In the genomic region with DNA sequence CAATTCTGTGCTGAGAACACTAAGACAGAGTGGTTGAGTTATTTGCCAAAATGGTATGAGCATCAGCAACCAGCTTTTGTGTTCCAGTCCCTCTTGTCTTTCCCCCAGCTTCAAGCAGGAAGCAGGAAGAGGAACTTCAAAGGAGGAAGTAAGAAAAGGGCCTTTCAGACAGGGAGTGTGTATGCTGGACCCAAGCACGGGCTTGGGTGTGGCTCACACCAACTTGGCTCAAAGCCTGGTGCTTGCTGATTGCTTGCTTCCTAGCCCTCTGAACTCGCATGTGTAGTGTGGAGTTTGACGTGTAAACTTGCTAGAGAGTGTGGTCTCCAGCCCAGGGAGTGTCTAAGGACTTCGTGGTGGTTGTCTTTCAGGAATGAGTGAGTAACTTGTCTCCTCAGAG, we compare ENCODE assay signal across 8 mouse cellular contexts.
DNase-seq lines count a peak whose midpoint lies in the region; ATAC-seq and TF ChIP-seq lines count a peak whose summit lies in the region.
"Had no signal": no experiment of that assay in that cellular context is flagged by ENCODE, and none has a peak within 500 bp of the region (broad histone marks: within the 10 kb centered on the region; RNA-seq: fewer than 3 reads in every experiment).

No protein-coding gene starts in this region.

- peak; percentile 71 for DNase-seq in CH12.LX (ENCODE audit: extremely low read depth)
- DNase-seq in adrenal gland, postnatal 36 days, result peak; percentile 24 to 57
- peak; percentile 78 for DNase-seq in heart, postnatal 0 days (ENCODE audit: low spot score)
- DNase-seq in liver, embryonic 11.5 days (ENCODE audit: low spot score), result no peak
- DNase-seq in skeletal muscle tissue, adult 2 months (ENCODE audit: low read depth, low spot score), result peak; percentile 73
- no peak for DNase-seq in cerebellum, adult 11-12 months
- no peak for DNase-seq in midbrain, embryonic 10.5 days (ENCODE audit: low spot score)

- H3K4me1 ChIP-seq in CH12.LX (ENCODE audit: control insufficient read depth in 1 of 2, insufficient read depth in 2 of 2), result peaks cover 6 to 52% of the 10 kb centered on the region in 2 experiments
- peaks cover 9% of the 10 kb centered on the region; the same call in 1 of the 2 replicates for H3K4me1 ChIP-seq in heart, postnatal 0 days (ENCODE audit: control insufficient read depth, insufficient read depth)
- H3K4me1 ChIP-seq in liver, embryonic 11.5 days (replicated peaks; ENCODE audit: control insufficient read depth, insufficient read depth, low read length), result peaks cover 33% of the 10 kb centered on the region
- H3K4me1 ChIP-seq in midbrain, embryonic 10.5 days, result no peaks in the 10 kb centered on the region

- H3K4me2 ChIP-seq in CH12.LX (ENCODE audit: insufficient read depth, low read depth, poor library complexity, severe bottlenecking), result no peak overlapping the region
- peak overlapping the region; percentile 3; the same call in 1 of the 2 replicates for H3K4me2 ChIP-seq in heart, postnatal 0 days (ENCODE audit: low read depth, low read length)
- H3K4me2 ChIP-seq in liver, embryonic 11.5 days, result no peak overlapping the region; the same call in 1 of the 2 replicates

- H3K27ac ChIP-seq in CH12.LX (ENCODE audit: insufficient read depth, low read depth), result no peak overlapping the region
- H3K27ac ChIP-seq in heart, postnatal 0 days (ENCODE audit: low read depth), result no peak overlapping the region
- peak overlapping the region; percentile 8; the same call in 1 of the 2 replicates for H3K27ac ChIP-seq in liver, embryonic 11.5 days (ENCODE audit: low read depth, low read length)
- H3K27ac ChIP-seq in midbrain, embryonic 10.5 days (replicated peaks), result no peak overlapping the region

- dilution Hi-C loops in CH12.LX (cut with MboI; ENCODE audit: extremely low pct_ligation_motif_present, extremely low pct_unique_long_range_greater_than_20kb, low sequenced_read_pairs), result no loop called here

- TF ChIP-seq EP300 in CH12.LX (IDR thresholded peaks at IDR 0.05; ENCODE audit: low read length), result peak; percentile 65; the same call in 1 of the 2 replicates
- no peak for TF ChIP-seq EP300 in heart, postnatal 0 days (IDR thresholded peaks at IDR 0.05; ENCODE audit: low read depth)

- no peaks in the 10 kb centered on the region for H3K27me3 ChIP-seq in CH12.LX (replicated peaks)
- no peaks in the 10 kb centered on the region for H3K27me3 ChIP-seq in heart, postnatal 0 days (ENCODE audit: control insufficient read depth, insufficient read depth, low read length)
- H3K27me3 ChIP-seq in liver, embryonic 11.5 days (replicated peaks; ENCODE audit: control insufficient read depth, insufficient read depth, low read length), result no peaks in the 10 kb centered on the region
- no peaks in the 10 kb centered on the region for H3K27me3 ChIP-seq in midbrain, embryonic 10.5 days (ENCODE audit: low read depth, poor library complexity, severe bottlenecking)
- H3K27me3 ChIP-seq: megakaryocyte, embryonic 14.5 days had no signal

- peak overlapping the region; percentile 10; the same call in 1 of the 2 replicates for H3K9ac ChIP-seq in CH12.LX (ENCODE audit: insufficient read depth, low read depth)
- no peak overlapping the region for H3K9ac ChIP-seq in heart, postnatal 0 days (replicated peaks; ENCODE audit: low read depth, low read length)
- no peak overlapping the region for H3K9ac ChIP-seq in liver, embryonic 11.5 days (ENCODE audit: low read depth, low read length)

- H3K4me3 ChIP-seq in CH12.LX (replicated peaks in 1 of 3; ENCODE audit: low read depth in 2 of 3, low read length in 2 of 3, poor library complexity in 1 of 3), result peak overlapping the region in 1 of 3 experiments; percentile 25
- no peak overlapping the region for H3K4me3 ChIP-seq in heart, postnatal 0 days (ENCODE audit: low read depth, low read length)
- H3K4me3 ChIP-seq in liver, embryonic 11.5 days (ENCODE audit: low read depth, low read length), result no peak overlapping the region
- H3K4me3 ChIP-seq in midbrain, embryonic 10.5 days, result no peak overlapping the region
- H3K4me3 ChIP-seq: megakaryocyte, embryonic 14.5 days had no signal

- no peaks in the 10 kb centered on the region for H3K36me3 ChIP-seq in CH12.LX (replicated peaks in 1 of 2; ENCODE audit: control insufficient read depth in 1 of 2, insufficient read depth in 1 of 2, low read length in 1 of 2)
- no peaks in the 10 kb centered on the region for H3K36me3 ChIP-seq in heart, postnatal 0 days (replicated peaks; ENCODE audit: control insufficient read depth, insufficient read depth, low read length)
- H3K36me3 ChIP-seq in liver, embryonic 11.5 days (ENCODE audit: control insufficient read depth, insufficient read depth, low read length), result no peaks in the 10 kb centered on the region
- H3K36me3 ChIP-seq in midbrain, embryonic 10.5 days, result no peaks in the 10 kb centered on the region

- no peaks in the 10 kb centered on the region for H3K79me2 ChIP-seq in CH12.LX (replicated peaks; ENCODE audit: control insufficient read depth, extremely low read depth, insufficient read depth, poor library complexity, severe bottlenecking)

- TF ChIP-seq POLR2A in CH12.LX (IDR thresholded peaks at IDR 0.05; ENCODE audit: low read depth, low read length), result peak; percentile 50

- 8% methylated on average over 4 of the region's 4 CpGs for WGBS in heart, postnatal 0 days
- 26% methylated on average over 4 of the region's 4 CpGs for WGBS in liver, embryonic 11.5 days
- WGBS in midbrain, embryonic 10.5 days, result 77% methylated on average over 4 of the region's 4 CpGs

- ATAC-seq in heart, postnatal 0 days (ENCODE audit: insufficient read depth, low read depth), result peak; percentile 74
- ATAC-seq in liver, embryonic 11.5 days (replicated peaks; ENCODE audit: low FRiP score), result peak; percentile 91

- no peak for TF ChIP-seq CTCF in CH12.LX (conservative IDR thresholded peaks at IDR 0.05 in 1 of 2, IDR thresholded peaks at IDR 0.05 in 1 of 2; ENCODE audit: low read depth in 2 of 2, low read length in 2 of 2)
- no peak for TF ChIP-seq CTCF in heart, postnatal 0 days (IDR thresholded peaks at IDR 0.05; ENCODE audit: low read depth)

- H3K9me3 ChIP-seq in CH12.LX (replicated peaks; ENCODE audit: low read length), result no peaks in the 10 kb centered on the region
- no peaks in the 10 kb centered on the region for H3K9me3 ChIP-seq in heart, postnatal 0 days (replicated peaks; ENCODE audit: control insufficient read depth, low read length)
- no peaks in the 10 kb centered on the region for H3K9me3 ChIP-seq in liver, embryonic 11.5 days (ENCODE audit: control insufficient read depth, low read length)
- no peaks in the 10 kb centered on the region for H3K9me3 ChIP-seq in midbrain, embryonic 10.5 days (replicated peaks)
- H3K9me3 ChIP-seq: megakaryocyte, embryonic 14.5 days had no signal

- TF ChIP-seq RAD21 in CH12.LX (IDR thresholded peaks at IDR 0.05; ENCODE audit: low read depth, low read length), result no peak

- in situ Hi-C loops in CH12.LX (cut with MboI; ENCODE audit: low pct_ligation_motif_present, low pct_unique_long_range_greater_than_20kb, low sequenced_read_pairs), result no loop called here

TF ChIP-seq in CH12.LX, 34 proteins besides CTCF, POLR2A, EP300 and RAD21:
- TF ChIP-seq POLR2AphosphoS2 (IDR thresholded peaks at IDR 0.05; ENCODE audit: low read depth, low read length) (no peak), HCFC1 (IDR thresholded peaks at IDR 0.05; ENCODE audit: low read depth, low read length) (peak; percentile 34), NELFE (IDR thresholded peaks at IDR 0.05; ENCODE audit: low read depth, low read length) (peak; percentile 44; the same call in 1 of the 2 replicates), IRF4 (IDR thresholded peaks at IDR 0.05; ENCODE audit: low read depth, low read length) (peak; percentile 32), BHLHE40 (IDR thresholded peaks at IDR 0.05; ENCODE audit: low read depth, low read length) (peak; percentile 77), TCF12 (IDR thresholded peaks at IDR 0.05; ENCODE audit: low read depth, low read length) (peak; percentile 12; the same call in 1 of the 2 replicates), GABPA (IDR thresholded peaks at IDR 0.05; ENCODE audit: insufficient replicate concordance, low read depth, low read length) (no peak), ELF1 (IDR thresholded peaks at IDR 0.05; ENCODE audit: low read depth, low read length) (peak; percentile 85), TBP (conservative IDR thresholded peaks at IDR 0.05; ENCODE audit: low read depth, low read length) (0 out of 2 replicates have a peak, but pooled peaks have one; percentile 17)

Comparison
In these comparisons a context has a peak if more than half of its experiments do, and no peak if none do; other contexts are left out.
1. DNase-seq: peak in CH12.LX (single experiment), adrenal gland, postnatal 36 days (2 of 2), heart, postnatal 0 days (single experiment) and skeletal muscle tissue, adult 2 months (single experiment); none in liver, embryonic 11.5 days (single experiment), cerebellum, adult 11-12 months (single experiment) and midbrain, embryonic 10.5 days (single experiment).